Mouse (Mus musculus) kidney, adult 11 months (tissue): ENCODE data around the gene Eme2.
"Not testable (repeated sequence)": the region's sequence is repeated elsewhere in the genome, so short reads cannot be mapped to it uniquely, and the experiment has no call there.

Experiments used
- DNase-seq: peaks from one replicate; pipeline ENCODE4 v3.0.0; 2022

The Eme2 gene

GRCm38 (mm10) chr17:24894995-24895547, at the start of gene Eme2, which contains the start of gene Mrps34:
Eme2 (minus strand) TSS chr17:24895087.
Mrps34 (plus strand) TSS chr17:24895116.
- peak; percentile 80 for DNase-seq

- DNase-seq, result not testable (repeated sequence)
Measured at GRCm38 (mm10) chr17:24943589-24943988, 48.7 kb upstream of the Eme2 start.

GRCm38 (mm10) chr17:24943036-24943435, 48.1 kb upstream of the Eme2 start:
- DNase-seq, result no peak

- DNase-seq, result peak; percentile 56
Measured at GRCm38 (mm10) chr17:24942453-24942852, 47.6 kb upstream of the Eme2 start.

- DNase-seq, result no peak
Measured at GRCm38 (mm10) chr17:24937266-24937665, 42.4 kb upstream of the Eme2 start.

GRCm38 (mm10) chr17:24936259-24937237, 41.7 kb upstream of the Eme2 start, which contains the start of gene Mapk8ip3:
Mapk8ip3 (minus strand) TSS chr17:24936977.
- peak; percentile 92 for DNase-seq

- no peak for DNase-seq
Measured at GRCm38 (mm10) chr17:24935666-24936065, 40.8 kb upstream of the Eme2 start.

GRCm38 (mm10) chr17:24934926-24935325, 40.0 kb upstream of the Eme2 start:
- no peak for DNase-seq

GRCm38 (mm10) chr17:24933163-24933562, 38.3 kb upstream of the Eme2 start:
- no peak for DNase-seq

GRCm38 (mm10) chr17:24932431-24932830, 37.5 kb upstream of the Eme2 start:
- DNase-seq, result peak; percentile 21

- DNase-seq, result no peak
Measured at GRCm38 (mm10) chr17:24929506-24929905, 34.6 kb upstream of the Eme2 start.

- DNase-seq, result no peak
Measured at GRCm38 (mm10) chr17:24923246-24923645, 28.4 kb upstream of the Eme2 start.

GRCm38 (mm10) chr17:24913984-24914383, 19.1 kb upstream of the Eme2 start:
- no peak for DNase-seq

GRCm38 (mm10) chr17:24907591-24907990, 12.7 kb upstream of the Eme2 start:
- DNase-seq, result no peak

- no peak for DNase-seq
Measured at GRCm38 (mm10) chr17:24903767-24904166, 8.9 kb upstream of the Eme2 start.

- DNase-seq, result peak; percentile 17
Measured at GRCm38 (mm10) chr17:24902671-24903474, 8.0 kb upstream of the Eme2 start.

GRCm38 (mm10) chr17:24902124-24902523, 7.2 kb upstream of the Eme2 start:
- DNase-seq, result no peak

- peak; percentile 5 for DNase-seq
Measured at GRCm38 (mm10) chr17:24900014-24900413, 5.1 kb upstream of the Eme2 start.

- DNase-seq, result peak; percentile 3
Measured at GRCm38 (mm10) chr17:24899153-24899552, 4.3 kb upstream of the Eme2 start.

GRCm38 (mm10) chr17:24898041-24898854, 3.4 kb upstream of the Eme2 start:
- DNase-seq, result no peak

- no peak for DNase-seq
Measured at GRCm38 (mm10) chr17:24897600-24897999, 2.7 kb upstream of the Eme2 start.

- DNase-seq, result no peak
Measured at GRCm38 (mm10) chr17:24896993-24897269, 2.0 kb upstream of the Eme2 start.
